ENCODE assay signal across 20 mouse cellular contexts in the genomic region with DNA sequence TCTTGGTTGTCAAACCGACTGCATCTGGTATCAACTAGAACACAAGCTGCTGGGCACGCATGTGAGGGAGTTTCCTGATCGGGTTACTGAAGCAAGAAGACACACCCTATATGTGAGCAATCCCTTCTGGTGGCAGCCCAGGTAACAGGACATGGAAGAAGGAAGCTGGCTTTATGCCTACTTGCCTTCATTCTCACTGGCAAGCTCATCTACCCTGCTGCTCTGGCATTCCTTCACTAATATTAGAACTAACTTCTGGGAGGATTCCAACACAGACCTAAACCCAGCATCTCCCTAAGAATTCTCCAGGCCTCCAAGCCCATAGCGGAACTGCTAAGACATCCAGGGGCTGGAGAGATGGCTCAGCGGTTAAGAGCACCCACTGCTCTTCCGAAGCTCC. TPM values are rescaled to one million over a fixed set of nuclear protein-coding genes. Genes with fewer than 3 reads are reported as not detected.
DNase-seq lines count a peak whose midpoint lies in the region; ATAC-seq and TF ChIP-seq lines count a peak whose summit lies in the region.
"Had no signal": no experiment of that assay in that cellular context is flagged by ENCODE, and none has a peak within 500 bp of the region (broad histone marks: within the 10 kb centered on the region; RNA-seq: fewer than 3 reads in every experiment).

No protein-coding gene starts in this region.

- H3K4me2 ChIP-seq in stomach, postnatal 0 days (replicated peaks; ENCODE audit: low read depth), result no peak overlapping the region
- H3K4me2 ChIP-seq: embryonic facial prominence, embryonic 13.5 days; embryonic facial prominence, embryonic 15.5 days; forebrain, embryonic 12.5 days had no signal

- no peak overlapping the region for H3K27ac ChIP-seq in stomach, postnatal 0 days (replicated peaks)
- H3K27ac ChIP-seq: embryonic facial prominence, embryonic 13.5 days; embryonic facial prominence, embryonic 15.5 days; forebrain, embryonic 12.5 days had no signal

- H3K9ac ChIP-seq in stomach, postnatal 0 days (ENCODE audit: low read length), result no peak overlapping the region
- H3K9ac ChIP-seq: embryonic facial prominence, embryonic 13.5 days; embryonic facial prominence, embryonic 15.5 days; forebrain, embryonic 12.5 days had no signal

- no peaks in the 10 kb centered on the region for H3K36me3 ChIP-seq in stomach, postnatal 0 days (ENCODE audit: control insufficient read depth, insufficient read depth, low read length)
- H3K36me3 ChIP-seq: embryonic facial prominence, embryonic 13.5 days; embryonic facial prominence, embryonic 15.5 days; forebrain, embryonic 10.5 days; forebrain, embryonic 12.5 days had no signal

- no peaks in the 10 kb centered on the region for H3K4me1 ChIP-seq in stomach, postnatal 0 days (replicated peaks; ENCODE audit: control insufficient read depth, insufficient read depth)
- H3K4me1 ChIP-seq: embryonic facial prominence, embryonic 15.5 days; forebrain, embryonic 12.5 days had no signal

- TF ChIP-seq EP300 in stomach, postnatal 0 days (optimal IDR thresholded peaks at IDR 0.05), result no peak

- H3K27me3 ChIP-seq in stomach, postnatal 0 days (ENCODE audit: control insufficient read depth, insufficient read depth, low read length), result no peaks in the 10 kb centered on the region
- H3K27me3 ChIP-seq: embryonic facial prominence, embryonic 13.5 days; embryonic facial prominence, embryonic 15.5 days; forebrain, embryonic 12.5 days had no signal

- H3K9me3 ChIP-seq in stomach, postnatal 0 days (ENCODE audit: control insufficient read depth, low read length), result no peaks in the 10 kb centered on the region
- H3K9me3 ChIP-seq: embryonic facial prominence, embryonic 13.5 days; embryonic facial prominence, embryonic 15.5 days; forebrain, embryonic 10.5 days; forebrain, embryonic 12.5 days had no signal

- WGBS in stomach, postnatal 0 days, result 77% methylated on average over 6 of the region's 6 CpGs

- TF ChIP-seq CTCF in stomach, postnatal 0 days (IDR thresholded peaks at IDR 0.05; ENCODE audit: low read depth), result no peak

- ATAC-seq in stomach, postnatal 0 days (ENCODE audit: low FRiP score, low TSS enrichment), result peak; percentile 45; the same call in 1 of the 2 replicates
- ATAC-seq: forebrain, embryonic 14.5 days; forebrain, embryonic 16.5 days had no signal

- H3K4me3 ChIP-seq in stomach, postnatal 0 days (ENCODE audit: low read depth, low read length), result no peak overlapping the region
- H3K4me3 ChIP-seq: embryonic facial prominence, embryonic 13.5 days; embryonic facial prominence, embryonic 15.5 days; erythroblast, embryonic 14.5 days; forebrain, embryonic 10.5 days; forebrain, embryonic 12.5 days had no signal

- DNase-seq in cerebellum, postnatal 10 days, result peak; percentile 54 to 67
- no peak for DNase-seq in cerebellum, adult 9-11 months
- peak; percentile 24 to 40 for DNase-seq in cerebellum, postnatal 25 days
- no peak for DNase-seq in cerebellum, postnatal 4 days (ENCODE audit: low spot score in 2 of 2)
- DNase-seq in brain, adult 2 months (ENCODE audit: low read depth, low spot score), result peak; percentile 55
- DNase-seq in stomach, postnatal 0 days (ENCODE audit: low spot score), result peak; percentile 28
- no peak for DNase-seq in gastrocnemius, postnatal 10 days
- DNase-seq: adrenal gland, adult 8-10 months; adrenal gland, postnatal 14 days; adrenal gland, postnatal 36 days; cerebellum, adult 8-10 months; embryo, embryonic 11 days had no signal

RNA-seq across cellular contexts. Expression of a gene that starts 25.1 kb away (rescaled TPM):
- 8.3 and 9.0 TPM in 2 replicates for polyA plus RNA-seq in stomach, postnatal 0 days (2015; fragmentation: Nextera tagmentation; extraction: Ambion mirVana)
- 1 to 10 TPM; 3.0 to 4.0 TPM for total RNA-seq in gastrocnemius, postnatal 10 days (2021)

RNA-seq across cellular contexts. Expression of a gene that starts 56.5 kb away (rescaled TPM):
- 1.3 TPM in 2 replicates for polyA plus RNA-seq in stomach, postnatal 0 days (2015; fragmentation: Nextera tagmentation; extraction: Ambion mirVana)
- 1 to 10 TPM; 1.5 to 3.0 TPM for total RNA-seq in gastrocnemius, postnatal 10 days (2021)
- total RNA-seq: MEL had no signal
- polyA plus RNA-seq: erythroblast, embryonic 14.5 days had no signal

Comparison
In these comparisons a context has a peak if more than half of its experiments do, and no peak if none do; other contexts are left out.
1. DNase-seq: peak in cerebellum, postnatal 10 days (2 of 2), cerebellum, postnatal 25 days (2 of 2), brain, adult 2 months (single experiment) and stomach, postnatal 0 days (single experiment); none in cerebellum, adult 9-11 months (single experiment), cerebellum, postnatal 4 days (0 of 2) and gastrocnemius, postnatal 10 days (single experiment).